Mouse (Mus musculus): Measurements from ENCODE around the gene Atf3.

The Atf3 gene

GRCm38 (mm10) chr1:191217939-191218338 lies at the start of gene Atf3:
Atf3 (minus strand) TSS chr1:191218039.
- DNase-seq (ENCODE audit: low read depth, low spot score), result no peak

- DNase-seq (ENCODE audit: low read depth, low spot score), result no peak
Measured at GRCm38 (mm10) chr1:191267162-191267561, 49.3 kb upstream of the Atf3 start.

GRCm38 (mm10) chr1:191263471-191263870 lies 45.6 kb upstream of the Atf3 start:
- DNase-seq (ENCODE audit: low read depth, low spot score), result no peak

- DNase-seq (ENCODE audit: low read depth, low spot score), result no peak
Measured at GRCm38 (mm10) chr1:191261861-191262260, 44.0 kb upstream of the Atf3 start.

GRCm38 (mm10) chr1:191259661-191260060 lies 41.8 kb upstream of the Atf3 start:
- DNase-seq (ENCODE audit: low read depth, low spot score), result no peak

- DNase-seq (ENCODE audit: low read depth, low spot score), result no peak
Measured at GRCm38 (mm10) chr1:191259121-191259520, 41.3 kb upstream of the Atf3 start.

- peak; percentile 73 for DNase-seq (ENCODE audit: low read depth, low spot score)
Measured at GRCm38 (mm10) chr1:191258521-191258920, 40.7 kb upstream of the Atf3 start.

- no peak for DNase-seq (ENCODE audit: low read depth, low spot score)
Measured at GRCm38 (mm10) chr1:191257981-191258380, 40.1 kb upstream of the Atf3 start.

- DNase-seq (ENCODE audit: low read depth, low spot score), result no peak
Measured at GRCm38 (mm10) chr1:191257351-191257771, 39.5 kb upstream of the Atf3 start.

- no peak for DNase-seq (ENCODE audit: low read depth, low spot score)
Measured at GRCm38 (mm10) chr1:191256566-191257350, 38.9 kb upstream of the Atf3 start.

- no peak for DNase-seq (ENCODE audit: low read depth, low spot score)
Measured at GRCm38 (mm10) chr1:191256134-191256533, 38.3 kb upstream of the Atf3 start.

- DNase-seq (ENCODE audit: low read depth, low spot score), result peak; percentile 85
Measured at GRCm38 (mm10) chr1:191254448-191254847, 36.6 kb upstream of the Atf3 start.

GRCm38 (mm10) chr1:191253636-191254035 lies 35.8 kb upstream of the Atf3 start:
- DNase-seq (ENCODE audit: low read depth, low spot score), result no peak

GRCm38 (mm10) chr1:191249975-191250374 lies 32.1 kb upstream of the Atf3 start:
- DNase-seq (ENCODE audit: low read depth, low spot score), result no peak

GRCm38 (mm10) chr1:191248423-191248822 lies 30.6 kb upstream of the Atf3 start:
- DNase-seq (ENCODE audit: low read depth, low spot score), result no peak

GRCm38 (mm10) chr1:191247561-191247960 lies 29.7 kb upstream of the Atf3 start:
- DNase-seq (ENCODE audit: low read depth, low spot score), result no peak

- peak; percentile 47 for DNase-seq (ENCODE audit: low read depth, low spot score)
Measured at GRCm38 (mm10) chr1:191243855-191244254, 26.0 kb upstream of the Atf3 start.

GRCm38 (mm10) chr1:191242065-191242698 lies 24.3 kb upstream of the Atf3 start:
- DNase-seq (ENCODE audit: low read depth, low spot score), result no peak

GRCm38 (mm10) chr1:191241574-191241973 lies 23.7 kb upstream of the Atf3 start:
- DNase-seq (ENCODE audit: low read depth, low spot score), result no peak

GRCm38 (mm10) chr1:191239602-191240001 lies 21.8 kb upstream of the Atf3 start:
- DNase-seq (ENCODE audit: low read depth, low spot score), result no peak

GRCm38 (mm10) chr1:191235788-191236542 lies 18.1 kb upstream of the Atf3 start:
- no peak for DNase-seq (ENCODE audit: low read depth, low spot score)

- DNase-seq (ENCODE audit: low read depth, low spot score), result no peak
Measured at GRCm38 (mm10) chr1:191234837-191235236, 17.0 kb upstream of the Atf3 start.

Data from 3T3-L1 (cell line).